Mouse (Mus musculus) C2C12 (cell line): ENCODE results near the gene Arl4c.

Experiments
- CTCF ChIP-seq: IDR thresholded peaks from one replicate; pipeline ENCODE4 v1.5.1; 2011; ENCODE audit not compliant: control insufficient read depth, insufficient read depth, insufficient read length
- FOSL1 ChIP-seq: IDR thresholded peaks from one replicate; pipeline ENCODE4 v1.8.0; 2011; ENCODE audit warnings: mild to moderate bottlenecking, low read length; ENCODE audit not compliant: poor library complexity, insufficient read depth, severe bottlenecking
- MAX ChIP-seq: IDR thresholded peaks from one replicate; pipeline ENCODE4 v1.6.1; 2011; ENCODE audit warnings: mild to moderate bottlenecking, control low read depth
- MYOD1 ChIP-seq: IDR thresholded peaks from one replicate; pipeline ENCODE4 v1.6.1; 2011; ENCODE audit warnings: low read depth; ENCODE audit not compliant: control insufficient read depth, insufficient read length
- MYOG ChIP-seq: IDR thresholded peaks from one replicate; pipeline ENCODE4 v1.6.1; 2011; ENCODE audit not compliant: control insufficient read depth, insufficient read length; ENCODE audit errors: extremely low read depth
- USF1 ChIP-seq: IDR thresholded peaks from one replicate; pipeline ENCODE4 v1.6.1; 2011; ENCODE audit warnings: low read depth, mild to moderate bottlenecking, control low read depth, moderate library complexity

GRCm38 (mm10) chr1:88644417-88644816, 57.6 kb downstream of the Arl4c start:
- no peak for TF ChIP-seq MAX
- TF ChIP-seq CTCF: no peak
- TF ChIP-seq USF1: no peak
- TF ChIP-seq MYOG: no peak
- TF ChIP-seq MYOD1: no peak
- no peak for TF ChIP-seq FOSL1
